Mouse (Mus musculus): ENCODE data around the gene Rhd. TPM values are rescaled to one million over a fixed set of nuclear protein-coding genes. Genes with fewer than 3 reads are reported as not detected.

Rhd gene
- polyA plus RNA-seq, 1 experiment from 2014 or later, result 477 TPM

GRCm38 (mm10) chr4:134858494-134858893 lies 5.8 kb upstream of the Rhd start:
- no peak overlapping the region for H3K4me2 ChIP-seq
- no peaks in the 10 kb centered on the region for H3K9me3 ChIP-seq (replicated peaks)
- no peak for ATAC-seq
- whole genome bisulfite sequencing (ENCODE audit: insufficient replicate concordance), result 73% methylated on average over 4 of the region's 4 CpGs
- H3K9ac ChIP-seq, result no peak overlapping the region
- H3K4me3 ChIP-seq, result no peak overlapping the region
- H3K4me1 ChIP-seq, result peaks cover 58% of the 10 kb centered on the region
- peaks cover 14% of the 10 kb centered on the region; the same call in 1 of the 2 replicates for H3K27me3 ChIP-seq (replicated peaks)
- H3K36me3 ChIP-seq, result no peaks in the 10 kb centered on the region
- H3K27ac ChIP-seq, result no peak overlapping the region

- no peak for ATAC-seq
- Histone ChIP-seq H3K4me3 (no peak overlapping the region), H3K36me3 (peaks cover 14% of the 10 kb centered on the region), H3K27me3 (replicated peaks) (no peaks in the 10 kb centered on the region; the same call in 1 of the 2 replicates), H3K27ac (peak overlapping the region; percentile 96), H3K4me2 (no peak overlapping the region; the same call in 1 of the 2 replicates), H3K4me1 (peaks cover 45% of the 10 kb centered on the region), H3K9me3 (replicated peaks) (no peaks in the 10 kb centered on the region), H3K9ac (no peak overlapping the region)
- WGBS (ENCODE audit: insufficient replicate concordance), result 76% methylated on average over 6 of the region's 6 CpGs
Observed at GRCm38 (mm10) chr4:134861884-134862283, 2.5 kb upstream of the Rhd start.

GRCm38 (mm10) chr4:134862996-134863395 lies 1.3 kb upstream of the Rhd start:
- H3K4me2 ChIP-seq, result peak overlapping the region; percentile 95

GRCm38 (mm10) chr4:134865340-134865739 lies 1.0 kb downstream of the Rhd start:
- peak overlapping the region; percentile 94 for H3K9ac ChIP-seq
- H3K36me3 ChIP-seq, result peaks cover 36% of the 10 kb centered on the region
- peak overlapping the region; percentile 82 for H3K4me3 ChIP-seq
- ATAC-seq, result peak; percentile 82
- H3K9me3 ChIP-seq (replicated peaks), result no peaks in the 10 kb centered on the region
- 17% methylated on average over 6 of the region's 6 CpGs for WGBS (ENCODE audit: insufficient replicate concordance)
- H3K27me3 ChIP-seq (replicated peaks), result 0 out of 2 replicates have a peak, but pooled peaks cover 9% of the 10 kb centered on the region
- peak overlapping the region; percentile 96 for H3K27ac ChIP-seq
- H3K4me2 ChIP-seq, result peak overlapping the region; percentile 95
- peaks cover 72% of the 10 kb centered on the region for H3K4me1 ChIP-seq

More at GRCm38 (mm10) chr4:134862996-134863395, 1.3 kb upstream of the Rhd start:
- H3K27me3 ChIP-seq (replicated peaks), result peaks cover 2% of the 10 kb centered on the region; the same call in 1 of the 2 replicates
- no peak for ATAC-seq
- peak overlapping the region; percentile 96 for H3K27ac ChIP-seq
- peak overlapping the region; percentile 82 for H3K4me3 ChIP-seq
- WGBS (ENCODE audit: insufficient replicate concordance), result 45% methylated on average over 7 of the region's 7 CpGs
- H3K9ac ChIP-seq, result peak overlapping the region; percentile 94
- H3K4me1 ChIP-seq, result peaks cover 56% of the 10 kb centered on the region
- H3K36me3 ChIP-seq, result peaks cover 23% of the 10 kb centered on the region
- H3K9me3 ChIP-seq (replicated peaks), result no peaks in the 10 kb centered on the region

GRCm38 (mm10) chr4:134865789-134866188 lies 1.5 kb downstream of the Rhd start:
- Histone ChIP-seq H3K27me3 (replicated peaks) (0 out of 2 replicates have a peak, but pooled peaks cover 9% of the 10 kb centered on the region), H3K27ac (peak overlapping the region; percentile 96), H3K9ac (peak overlapping the region; percentile 94), H3K36me3 (peaks cover 40% of the 10 kb centered on the region), H3K9me3 (replicated peaks) (no peaks in the 10 kb centered on the region), H3K4me2 (peak overlapping the region; percentile 95), H3K4me3 (peak overlapping the region; percentile 82), H3K4me1 (peaks cover 76% of the 10 kb centered on the region)
- no peak for ATAC-seq
- 33% methylated on average over 5 of the region's 5 CpGs for WGBS (ENCODE audit: insufficient replicate concordance)

- ATAC-seq, result no peak
- peak overlapping the region; percentile 96 for H3K27ac ChIP-seq
- WGBS (ENCODE audit: insufficient replicate concordance), result 76% methylated on average over 8 of the region's 8 CpGs
Observed at GRCm38 (mm10) chr4:134867213-134867612, 2.9 kb downstream of the Rhd start.

GRCm38 (mm10) chr4:134867661-134868060 lies 3.3 kb downstream of the Rhd start:
- H3K4me3 ChIP-seq, result peak overlapping the region; percentile 82
- 0 out of 2 replicates have a peak, but pooled peaks cover 9% of the 10 kb centered on the region for H3K27me3 ChIP-seq (replicated peaks)
- peaks cover 57% of the 10 kb centered on the region for H3K36me3 ChIP-seq
- 60% methylated on average over 8 of the region's 8 CpGs for WGBS (ENCODE audit: insufficient replicate concordance)
- ATAC-seq, result no peak
- H3K4me1 ChIP-seq, result peaks cover 79% of the 10 kb centered on the region
- no peaks in the 10 kb centered on the region for H3K9me3 ChIP-seq (replicated peaks)
- H3K27ac ChIP-seq, result peak overlapping the region; percentile 96
- H3K9ac ChIP-seq, result peak overlapping the region; percentile 94
- H3K4me2 ChIP-seq, result peak overlapping the region; percentile 95

More at GRCm38 (mm10) chr4:134867213-134867612, 2.9 kb downstream of the Rhd start:
- H3K4me1 ChIP-seq, result peaks cover 80% of the 10 kb centered on the region
- H3K4me3 ChIP-seq, result peak overlapping the region; percentile 82
- H3K36me3 ChIP-seq, result peaks cover 52% of the 10 kb centered on the region
- H3K9me3 ChIP-seq (replicated peaks), result no peaks in the 10 kb centered on the region
- H3K9ac ChIP-seq, result peak overlapping the region; percentile 94
- 0 out of 2 replicates have a peak, but pooled peaks cover 9% of the 10 kb centered on the region for H3K27me3 ChIP-seq (replicated peaks)
- peak overlapping the region; percentile 95 for H3K4me2 ChIP-seq

- Histone ChIP-seq H3K27me3 (replicated peaks) (0 out of 2 replicates have a peak, but pooled peaks cover 9% of the 10 kb centered on the region), H3K9ac (peak overlapping the region; percentile 94), H3K4me2 (peak overlapping the region; percentile 95), H3K4me1 (peaks cover 78% of the 10 kb centered on the region), H3K9me3 (replicated peaks) (no peaks in the 10 kb centered on the region), H3K4me3 (peak overlapping the region; percentile 82), H3K36me3 (peaks cover 61% of the 10 kb centered on the region), H3K27ac (peak overlapping the region; percentile 96)
- ATAC-seq, result no peak
- WGBS (ENCODE audit: insufficient replicate concordance), result 68% methylated on average over 10 of the region's 10 CpGs
Observed at GRCm38 (mm10) chr4:134868065-134868464, 3.7 kb downstream of the Rhd start.

GRCm38 (mm10) chr4:134868490-134868889 lies 4.2 kb downstream of the Rhd start:
- WGBS (ENCODE audit: insufficient replicate concordance), result 23% methylated on average over 9 of the region's 9 CpGs
- Histone ChIP-seq H3K4me3 (peak overlapping the region; percentile 82), H3K9me3 (replicated peaks) (no peaks in the 10 kb centered on the region), H3K9ac (peak overlapping the region; percentile 94), H3K4me2 (peak overlapping the region; percentile 95), H3K4me1 (peaks cover 77% of the 10 kb centered on the region), H3K27ac (peak overlapping the region; percentile 96), H3K36me3 (peaks cover 65% of the 10 kb centered on the region), H3K27me3 (replicated peaks) (0 out of 2 replicates have a peak, but pooled peaks cover 9% of the 10 kb centered on the region)
- no peak for ATAC-seq

- WGBS (ENCODE audit: insufficient replicate concordance), result 5% methylated on average over 16 of the region's 16 CpGs
- ATAC-seq, result peak; percentile 88
- H3K4me2 ChIP-seq, result peak overlapping the region; percentile 95
- H3K27me3 ChIP-seq (replicated peaks), result 0 out of 2 replicates have a peak, but pooled peaks cover 9% of the 10 kb centered on the region
- peak overlapping the region; percentile 94 for H3K9ac ChIP-seq
- H3K9me3 ChIP-seq (replicated peaks), result no peaks in the 10 kb centered on the region
- H3K27ac ChIP-seq, result peak overlapping the region; percentile 96
- H3K36me3 ChIP-seq, result peaks cover 72% of the 10 kb centered on the region
- H3K4me1 ChIP-seq, result peaks cover 81% of the 10 kb centered on the region
- H3K4me3 ChIP-seq, result peak overlapping the region; percentile 82
Observed at GRCm38 (mm10) chr4:134869068-134869730, 4.9 kb downstream of the Rhd start.

- Histone ChIP-seq H3K27ac (peak overlapping the region; percentile 96), H3K36me3 (peaks cover 79% of the 10 kb centered on the region), H3K4me3 (peak overlapping the region; percentile 82), H3K9me3 (replicated peaks) (no peaks in the 10 kb centered on the region), H3K27me3 (replicated peaks) (0 out of 2 replicates have a peak, but pooled peaks cover 9% of the 10 kb centered on the region), H3K9ac (peak overlapping the region; percentile 94), H3K4me1 (peaks cover 84% of the 10 kb centered on the region), H3K4me2 (peak overlapping the region; percentile 95)
- ATAC-seq, result peak; percentile 66
- WGBS (ENCODE audit: insufficient replicate concordance), result 37% methylated on average over 7 of the region's 7 CpGs
Observed at GRCm38 (mm10) chr4:134869815-134870375, 5.6 kb downstream of the Rhd start.

GRCm38 (mm10) chr4:134871477-134871876 lies 7.1 kb downstream of the Rhd start:
- H3K36me3 ChIP-seq, result peaks cover 81% of the 10 kb centered on the region
- 0 out of 2 replicates have a peak, but pooled peaks cover 9% of the 10 kb centered on the region for H3K27me3 ChIP-seq (replicated peaks)
- H3K9ac ChIP-seq, result peak overlapping the region; percentile 55
- peak overlapping the region; percentile 81 for H3K27ac ChIP-seq
- H3K9me3 ChIP-seq (replicated peaks), result no peaks in the 10 kb centered on the region
- peak overlapping the region; percentile 42 for H3K4me2 ChIP-seq
- WGBS (ENCODE audit: insufficient replicate concordance), result 35% methylated on average over 4 of the region's 4 CpGs
- ATAC-seq, result no peak
- H3K4me3 ChIP-seq, result peak overlapping the region; percentile 27
- H3K4me1 ChIP-seq, result peaks cover 82% of the 10 kb centered on the region
